Mouse (Mus musculus) heart, adult 10 weeks (tissue): ENCODE results near the gene Gm5150. TPM values are rescaled to one million over a fixed set of nuclear protein-coding genes. Genes with fewer than 3 reads are reported as not detected.

Source experiments
- polyA plus RNA-seq: library from polyadenylated mRNA; stranded (reverse); fragments of 350-450 nt; fragmentation: Illumina TruSeq; extraction: RNeasy Lipid Tissue Mini Kit (QIAGEN cat#74804); gene quantifications from one replicate; pipeline ENCODE4 v1.2.3, GENCODE M21; 2014; ENCODE audit warnings: low read depth, low replicate concordance

Gm5150 gene
- polyA plus RNA-seq: not detected

DNA sequence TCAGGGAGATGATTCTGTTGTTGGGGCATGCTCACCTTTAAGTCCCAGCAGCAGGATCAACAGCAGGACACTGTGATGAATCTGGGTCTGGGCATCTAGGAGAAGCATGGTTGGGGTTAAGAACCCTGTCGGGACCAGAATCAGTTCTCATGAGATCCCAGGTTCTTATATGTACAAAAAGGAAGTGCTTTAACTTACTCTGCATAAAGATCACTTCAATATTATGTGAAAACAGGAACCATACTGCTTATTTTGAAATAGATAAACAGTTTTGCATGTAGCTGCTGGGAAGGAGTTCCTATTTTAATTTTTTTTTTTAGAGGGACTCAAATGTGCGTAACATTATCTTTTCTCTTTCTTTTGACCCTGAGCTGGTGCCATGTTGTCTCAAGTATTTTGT, at the start of gene Gm5150:
Gene Gm5150, minus strand, starts transcription at position 223 of the 400 bp plus-strand sequence.

Other genes with a start within 250 kb of the Gm5150 start
- not detected for gene Sirpb1c, start 157.9 kb downstream of the Gm5150 start, polyA plus RNA-seq